Mouse (Mus musculus) lung, postnatal 0 days (tissue): ENCODE measurements around the gene Slc1a2. TPM values are rescaled to one million over a fixed set of nuclear protein-coding genes. Genes with fewer than 3 reads are reported as not detected.

Source experiments
- ATAC-seq: fragments of 200-750 bp; cut with Nextera tagmentation; 2 replicates; pipeline ENCODE4 v1.8.0; 2017; ENCODE audit warnings: moderate library complexity
- DNase-seq: peaks from one replicate; pipeline ENCODE4 v3.0.0-alpha.2; 2016; ENCODE audit warnings: low spot score
- H3K27ac ChIP-seq: fragments of 300-500 bp; sonication (generic); 2 replicates; pipeline ENCODE4 v1.5.1; 2014; ENCODE audit warnings: antibody characterized with exemption, mild to moderate bottlenecking, low read length, mixed read lengths
- H3K27me3 ChIP-seq: fragments of 300-500 bp; sonication (generic); replicated peaks from 2 replicates; pipeline ENCODE4 v1.6.1; 2014; ENCODE audit warnings: low read length, mixed read lengths; ENCODE audit not compliant: insufficient read depth
- H3K36me3 ChIP-seq: fragments of 300-500 bp; sonication (generic); 2 replicates; pipeline ENCODE4 v1.6.1; 2014; ENCODE audit warnings: low read length, mixed read lengths; ENCODE audit not compliant: insufficient read depth
- H3K4me1 ChIP-seq: fragments of 300-500 bp; sonication (generic); 2 replicates; pipeline ENCODE4 v1.6.1; 2014; ENCODE audit warnings: antibody characterized with exemption, low read depth, low read length, mixed read lengths; ENCODE audit not compliant: insufficient read depth
- H3K4me2 ChIP-seq: fragments of 300-500 bp; sonication (generic); replicated peaks from 2 replicates; pipeline ENCODE4 v1.6.1; 2014; ENCODE audit warnings: low read depth, mild to moderate bottlenecking, low read length, moderate library complexity, mixed read lengths
- H3K4me3 ChIP-seq: fragments of 300-500 bp; sonication (generic); 2 replicates; pipeline ENCODE4 v1.5.1; 2014; ENCODE audit warnings: low read depth, low read length
- H3K9ac ChIP-seq: fragments of 300-500 bp; sonication (generic); replicated peaks from 2 replicates; pipeline ENCODE4 v1.6.1; 2014; ENCODE audit warnings: low read depth, mild to moderate bottlenecking
- H3K9me3 ChIP-seq: fragments of 300-500 bp; sonication (generic); 2 replicates; pipeline ENCODE4 v1.6.1; 2016; ENCODE audit warnings: low read length, mixed read lengths
- CTCF ChIP-seq: IDR thresholded peaks from 2 replicates; pipeline ENCODE4 v1.5.1; 2016; ENCODE audit warnings: antibody characterized with exemption, mild to moderate bottlenecking
- EP300 ChIP-seq: IDR thresholded peaks from 2 replicates; pipeline ENCODE4 v1.6.1; 2016; ENCODE audit warnings: antibody characterized with exemption, mild to moderate bottlenecking, control low read depth
- WGBS: fragments of 180-500 bp; shearing (Covaris S2); extraction: QIAGEN DNeasy Blood & Tissue Kit; methylation state at CpG from one replicate; pipeline ENCODE4 v1.1.7; 2014; 5-methylcytosine and 5-hydroxymethylcytosine counted together
- polyA plus RNA-seq: library from polyadenylated mRNA; unstranded; fragments of >200 nt; fragmentation: Nextera tagmentation; extraction: Ambion mirVana; gene quantifications from 2 replicates; pipeline ENCODE4 v1.2.1, GENCODE M21; 2015

Gene Slc1a2
- polyA plus RNA-seq, 1 experiment from 2014 or later, result 0.87 TPM

- 70% methylated on average over 6 of the region's 6 CpGs for WGBS
Observed at GRCm38 (mm10) chr2:102675275-102675674, 16.8 kb downstream of the Slc1a2 start.

GRCm38 (mm10) chr2:102676716-102677312 is 18.4 kb downstream of the Slc1a2 start:
- H3K9me3 ChIP-seq, result no peaks in the 10 kb centered on the region
- no peak for ATAC-seq
- H3K27ac ChIP-seq, result no peak overlapping the region
- 86% methylated on average over 9 of the region's 9 CpGs for WGBS
- no peak overlapping the region for H3K9ac ChIP-seq
- TF ChIP-seq CTCF (no peak), EP300 (no peak)
- no peak for DNase-seq
- no peak overlapping the region for H3K4me3 ChIP-seq
- no peak overlapping the region for H3K4me2 ChIP-seq
- no peaks in the 10 kb centered on the region for H3K27me3 ChIP-seq
- no peaks in the 10 kb centered on the region for H3K36me3 ChIP-seq
- H3K4me1 ChIP-seq, result no peaks in the 10 kb centered on the region

More at GRCm38 (mm10) chr2:102675275-102675674, 16.8 kb downstream of the Slc1a2 start:
- Histone ChIP-seq H3K4me3 (no peak overlapping the region), H3K9me3 (no peaks in the 10 kb centered on the region), H3K27ac (no peak overlapping the region), H3K4me2 (no peak overlapping the region), H3K9ac (no peak overlapping the region), H3K36me3 (no peaks in the 10 kb centered on the region), H3K4me1 (no peaks in the 10 kb centered on the region), H3K27me3 (no peaks in the 10 kb centered on the region)
- DNase-seq (no peak), ATAC-seq (no peak)
- no peak for TF ChIP-seq EP300
- TF ChIP-seq CTCF, result peak; percentile 72

GRCm38 (mm10) chr2:102677400-102677799 is 18.9 kb downstream of the Slc1a2 start:
- H3K4me1 ChIP-seq, result no peaks in the 10 kb centered on the region

GRCm38 (mm10) chr2:102681351-102681750 is 22.9 kb downstream of the Slc1a2 start:
- ATAC-seq, result no peak
- Histone ChIP-seq H3K27me3 (no peaks in the 10 kb centered on the region), H3K4me2 (no peak overlapping the region), H3K27ac (no peak overlapping the region), H3K9me3 (no peaks in the 10 kb centered on the region), H3K4me3 (no peak overlapping the region), H3K4me1 (no peaks in the 10 kb centered on the region), H3K9ac (no peak overlapping the region), H3K36me3 (no peaks in the 10 kb centered on the region)
- 78% methylated on average over 7 of the region's 7 CpGs for WGBS
- no peak for TF ChIP-seq EP300
- TF ChIP-seq CTCF, result no peak
- no peak for DNase-seq

More at GRCm38 (mm10) chr2:102677400-102677799, 18.9 kb downstream of the Slc1a2 start:
- Histone ChIP-seq H3K27ac (no peak overlapping the region), H3K4me2 (no peak overlapping the region), H3K4me3 (no peak overlapping the region), H3K9ac (no peak overlapping the region), H3K36me3 (no peaks in the 10 kb centered on the region), H3K27me3 (no peaks in the 10 kb centered on the region), H3K9me3 (no peaks in the 10 kb centered on the region)
- DNase-seq (no peak), ATAC-seq (no peak)
- 58% methylated on average over 6 of the region's 6 CpGs for WGBS
- no peak for TF ChIP-seq EP300
- TF ChIP-seq CTCF, result no peak

- no peak overlapping the region for H3K9ac ChIP-seq
- 40% methylated on average over 5 of the region's 5 CpGs for WGBS
- peak; percentile 50 for DNase-seq
- no peak overlapping the region for H3K4me3 ChIP-seq
- no peaks in the 10 kb centered on the region for H3K27me3 ChIP-seq
- no peaks in the 10 kb centered on the region for H3K4me1 ChIP-seq
- no peak overlapping the region for H3K4me2 ChIP-seq
- no peak for ATAC-seq
- no peaks in the 10 kb centered on the region for H3K9me3 ChIP-seq
- TF ChIP-seq CTCF (peak; percentile 76), EP300 (no peak)
- no peak overlapping the region for H3K27ac ChIP-seq
- no peaks in the 10 kb centered on the region for H3K36me3 ChIP-seq
Observed at GRCm38 (mm10) chr2:102682168-102682567, 23.7 kb downstream of the Slc1a2 start.

GRCm38 (mm10) chr2:102685371-102686107 is 27.1 kb downstream of the Slc1a2 start:
- DNase-seq (peak; percentile 73), ATAC-seq (peak; percentile 44)
- H3K4me1 ChIP-seq, result no peaks in the 10 kb centered on the region
- H3K36me3 ChIP-seq, result no peaks in the 10 kb centered on the region
- peak; percentile 70 for TF ChIP-seq CTCF
- TF ChIP-seq EP300, result no peak
- H3K27me3 ChIP-seq, result no peaks in the 10 kb centered on the region
- H3K4me2 ChIP-seq, result no peak overlapping the region
- no peaks in the 10 kb centered on the region for H3K9me3 ChIP-seq
- no peak overlapping the region for H3K9ac ChIP-seq
- 85% methylated on average over 7 of the region's 7 CpGs for WGBS
- H3K27ac ChIP-seq, result no peak overlapping the region
- H3K4me3 ChIP-seq, result no peak overlapping the region
